Mouse (Mus musculus) heart, embryonic 11.5 days (tissue): ENCODE measurements around the gene Ghrh. TPM values are rescaled to one million over a fixed set of nuclear protein-coding genes. Genes with fewer than 3 reads are reported as not detected.

ENCODE experiments used
- ATAC-seq: fragments of 200-750 bp; cut with Nextera tagmentation; replicated peaks from 2 replicates; pipeline ENCODE4 v1.8.0; 2017; ENCODE audit warnings: moderate library complexity; ENCODE audit not compliant: insufficient number of reproducible peaks, low FRiP score, low TSS enrichment
- H3K27ac ChIP-seq: fragments of 300-500 bp; sonication (generic); 2 replicates; pipeline ENCODE4 v1.5.1; 2014; ENCODE audit warnings: mild to moderate bottlenecking, low read depth, low read length
- H3K27me3 ChIP-seq: fragments of 300-500 bp; sonication (generic); 2 replicates; pipeline ENCODE4 v1.6.1; 2014; ENCODE audit warnings: mild to moderate bottlenecking, low read length, mixed read lengths; ENCODE audit not compliant: control insufficient read depth, insufficient read depth
- H3K36me3 ChIP-seq: fragments of 300-500 bp; sonication (generic); 2 replicates; pipeline ENCODE4 v1.6.1; 2014; ENCODE audit warnings: mild to moderate bottlenecking, low read length, moderate library complexity, mixed read lengths; ENCODE audit not compliant: control insufficient read depth, insufficient read depth
- H3K4me1 ChIP-seq: fragments of 300-500 bp; sonication (generic); 2 replicates; pipeline ENCODE4 v1.6.1; 2014; ENCODE audit warnings: low read length; ENCODE audit not compliant: control insufficient read depth, insufficient read depth
- H3K4me2 ChIP-seq: fragments of 300-500 bp; sonication (generic); 2 replicates; pipeline ENCODE4 v1.6.1; 2014; ENCODE audit warnings: mild to moderate bottlenecking, moderate library complexity
- H3K4me3 ChIP-seq: fragments of 300-500 bp; sonication (generic); 2 replicates; pipeline ENCODE4 v1.5.1; 2014; ENCODE audit warnings: low read depth, low read length
- H3K9ac ChIP-seq: fragments of 300-500 bp; sonication (generic); 2 replicates; pipeline ENCODE4 v1.6.1; 2014; ENCODE audit warnings: mild to moderate bottlenecking, low read depth, low read length, moderate library complexity
- H3K9me3 ChIP-seq: fragments of 300-500 bp; sonication (generic); replicated peaks from 2 replicates; pipeline ENCODE4 v1.6.1; 2016; ENCODE audit warnings: low read length; ENCODE audit not compliant: control insufficient read depth
- WGBS: fragments of 180-500 bp; shearing (Covaris S2); extraction: QIAGEN DNeasy Blood & Tissue Kit; methylation state at CpG from one replicate; pipeline ENCODE4 v1.1.7; 2014; ENCODE audit not compliant: insufficient replicate concordance; 5-methylcytosine and 5-hydroxymethylcytosine counted together
- polyA plus RNA-seq: library from polyadenylated mRNA; unstranded; fragments of >200 nt; fragmentation: Nextera tagmentation; extraction: Ambion mirVana; gene quantifications from 2 replicates; pipeline ENCODE4 v1.2.1, GENCODE M21; 2014

Gene Ghrh
- polyA plus RNA-seq, 1 experiment from 2014 or later = not detected

DNA sequence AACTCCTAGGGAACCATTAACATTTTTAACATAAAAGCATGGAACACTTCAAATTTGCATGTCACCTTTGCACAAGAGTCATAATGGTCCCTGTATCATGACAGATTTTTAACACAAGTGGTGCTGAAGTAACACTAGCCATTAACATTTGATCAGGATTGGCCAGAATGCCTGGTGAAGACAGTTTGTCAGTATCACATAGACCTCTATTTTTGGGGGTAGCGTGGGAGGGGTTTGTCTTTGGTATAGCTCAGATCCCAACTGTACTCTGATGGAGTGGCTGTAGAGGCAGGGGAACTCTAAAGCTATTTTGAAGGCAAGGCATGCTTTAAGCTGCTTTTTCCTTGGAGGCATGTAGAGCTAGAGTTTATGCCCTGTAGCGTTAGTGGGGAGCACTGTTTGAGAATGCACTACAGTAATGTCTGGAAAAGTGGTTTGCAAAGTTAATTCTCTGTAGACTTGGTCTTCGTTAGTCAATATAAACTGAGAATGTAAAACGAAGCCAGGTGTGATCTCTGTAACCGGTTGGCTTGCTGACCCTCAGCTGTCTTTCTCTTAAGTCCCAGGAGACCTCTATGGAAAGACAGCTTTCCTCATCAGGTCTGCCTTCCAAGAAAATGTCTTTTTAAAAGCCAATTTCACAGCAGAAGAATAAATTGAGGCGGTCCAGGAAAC, 36.2 kb downstream of the Ghrh start:
- Histone ChIP-seq H3K4me1 (no peaks in the 10 kb centered on the region; the same call in 1 of the 2 replicates), H3K9ac (no peak overlapping the region), H3K27me3 (no peaks in the 10 kb centered on the region), H3K4me3 (no peak overlapping the region), H3K27ac (no peak overlapping the region), H3K36me3 (peaks cover 23% of the 10 kb centered on the region), H3K9me3 (no peaks in the 10 kb centered on the region), H3K4me2 (no peak overlapping the region)
- no peak for ATAC-seq
- 81% methylated on average over 6 of the region's 6 CpGs for WGBS

DNA sequence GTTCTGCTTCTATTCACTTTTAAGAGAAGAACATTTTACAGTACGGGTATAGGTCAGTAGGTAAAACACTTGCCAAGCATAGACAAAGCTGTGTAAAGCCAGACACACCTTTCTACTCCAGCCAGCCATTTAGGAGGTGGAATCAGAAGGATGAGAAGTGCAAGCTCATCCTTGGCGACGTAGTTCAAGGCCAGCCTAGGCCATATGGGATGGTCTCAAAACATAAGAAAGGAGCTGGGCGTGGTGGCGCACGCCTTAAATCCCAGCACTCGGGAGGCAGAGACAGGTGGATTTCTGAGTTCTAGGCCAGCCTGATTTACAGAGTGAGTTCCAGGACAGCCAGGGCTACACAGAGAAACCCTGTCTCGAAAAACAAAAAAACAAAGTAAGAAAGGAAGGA, 37.7 kb downstream of the Ghrh start:
- Histone ChIP-seq H3K27ac (no peak overlapping the region), H3K9me3 (no peaks in the 10 kb centered on the region), H3K4me1 (no peaks in the 10 kb centered on the region; the same call in 1 of the 2 replicates), H3K9ac (no peak overlapping the region), H3K27me3 (no peaks in the 10 kb centered on the region), H3K36me3 (peaks cover 14% of the 10 kb centered on the region), H3K4me3 (no peak overlapping the region), H3K4me2 (no peak overlapping the region)
- 91% methylated on average over 8 of the region's 8 CpGs for WGBS
- ATAC-seq = no peak

GRCm38 (mm10) chr2:157308273-157308917, 38.9 kb downstream of the Ghrh start:
- H3K27ac ChIP-seq = no peak overlapping the region
- H3K4me1 ChIP-seq = no peaks in the 10 kb centered on the region; the same call in 1 of the 2 replicates
- no peaks in the 10 kb centered on the region for H3K27me3 ChIP-seq
- peaks cover 15% of the 10 kb centered on the region for H3K36me3 ChIP-seq
- H3K9ac ChIP-seq = no peak overlapping the region
- H3K4me3 ChIP-seq = no peak overlapping the region
- no peaks in the 10 kb centered on the region for H3K9me3 ChIP-seq
- no peak overlapping the region for H3K4me2 ChIP-seq
- 89% methylated on average over 2 of the region's 2 CpGs for WGBS
- no peak for ATAC-seq

DNA sequence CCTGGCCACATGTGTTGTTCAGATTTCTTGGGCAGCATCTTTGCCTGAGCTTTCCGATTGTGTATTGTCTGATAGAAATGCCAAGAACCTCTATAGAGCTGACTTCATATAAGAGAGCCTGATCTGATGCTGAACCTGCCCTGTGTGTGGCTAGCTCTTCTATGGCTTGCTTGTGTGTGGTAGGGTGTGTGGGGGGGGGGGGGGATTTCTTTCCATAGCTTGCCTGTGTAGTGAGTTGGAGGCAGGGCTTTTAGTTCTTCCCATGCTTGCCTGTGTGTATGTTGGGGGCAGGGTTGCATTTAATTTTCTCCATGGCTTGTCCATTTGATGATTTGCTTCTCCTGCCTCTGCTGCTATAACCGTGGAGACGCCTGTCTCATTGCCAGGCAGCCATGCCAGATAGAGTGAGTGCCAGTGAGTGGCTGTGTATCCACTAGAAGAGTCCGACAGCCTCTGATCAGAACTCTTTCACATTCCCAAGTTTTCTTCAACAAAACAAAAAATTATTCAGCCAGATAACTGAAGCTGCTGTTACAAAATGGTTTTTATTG, 39.5 kb downstream of the Ghrh start:
- 83% methylated on average over 4 of the region's 4 CpGs for WGBS
- no peaks in the 10 kb centered on the region for H3K9me3 ChIP-seq
- H3K4me1 ChIP-seq = no peaks in the 10 kb centered on the region; the same call in 1 of the 2 replicates
- no peak overlapping the region for H3K4me2 ChIP-seq
- peaks cover 12% of the 10 kb centered on the region for H3K36me3 ChIP-seq
- no peak overlapping the region for H3K4me3 ChIP-seq
- ATAC-seq = no peak
- no peak overlapping the region for H3K9ac ChIP-seq
- H3K27ac ChIP-seq = no peak overlapping the region
- no peaks in the 10 kb centered on the region for H3K27me3 ChIP-seq

DNA sequence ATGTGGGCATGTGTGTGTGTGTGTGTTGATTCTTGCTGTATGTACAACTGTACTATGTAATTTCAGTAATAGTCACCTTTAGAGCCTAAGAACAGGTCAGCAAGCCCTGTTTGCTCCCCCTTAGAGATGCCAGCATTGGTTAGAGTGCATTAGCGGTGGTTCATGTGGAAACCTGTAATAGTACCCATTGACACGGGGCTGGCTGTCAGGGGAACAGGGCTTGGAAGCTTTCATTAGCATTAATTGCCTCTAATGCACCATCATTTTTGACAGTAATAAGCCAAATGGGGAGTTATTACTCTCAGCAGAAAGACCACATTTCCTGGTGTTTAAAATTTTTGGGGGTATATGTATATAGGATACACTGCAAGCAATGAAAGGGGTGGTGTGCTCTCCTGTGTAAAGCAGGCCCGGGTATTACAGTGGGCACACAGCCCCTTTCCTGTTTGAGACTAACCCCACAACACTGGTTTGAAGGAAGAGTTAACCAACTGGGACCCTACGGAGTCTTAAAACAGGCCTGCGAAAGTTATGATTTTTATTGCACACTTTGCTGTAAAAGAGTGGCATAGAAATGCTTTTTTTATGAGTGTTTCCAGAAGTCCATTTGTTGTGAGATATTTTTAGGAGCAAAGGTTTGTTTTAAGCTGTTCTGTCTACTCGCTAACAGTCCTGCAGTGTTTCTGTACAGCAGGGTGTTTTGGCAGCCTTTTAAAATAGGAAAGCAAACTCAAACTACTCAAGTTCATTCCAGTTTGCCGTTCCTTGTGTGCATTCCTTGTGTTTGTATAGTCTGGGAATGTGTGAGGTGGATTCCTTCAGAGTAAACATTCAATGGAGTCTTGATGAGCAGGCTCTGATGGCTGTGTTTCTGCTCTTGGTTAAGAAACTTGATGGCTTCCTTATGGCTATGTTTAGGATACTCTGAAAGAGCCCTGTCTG, 40.9 kb downstream of the Ghrh start:
- Histone ChIP-seq H3K4me1 (no peaks in the 10 kb centered on the region; the same call in 1 of the 2 replicates), H3K27ac (no peak overlapping the region), H3K4me3 (no peak overlapping the region), H3K9me3 (no peaks in the 10 kb centered on the region), H3K36me3 (peaks cover 11% of the 10 kb centered on the region), H3K27me3 (no peaks in the 10 kb centered on the region), H3K4me2 (no peak overlapping the region), H3K9ac (no peak overlapping the region)
- ATAC-seq = no peak
- 78% methylated on average over 7 of the region's 7 CpGs for WGBS

DNA sequence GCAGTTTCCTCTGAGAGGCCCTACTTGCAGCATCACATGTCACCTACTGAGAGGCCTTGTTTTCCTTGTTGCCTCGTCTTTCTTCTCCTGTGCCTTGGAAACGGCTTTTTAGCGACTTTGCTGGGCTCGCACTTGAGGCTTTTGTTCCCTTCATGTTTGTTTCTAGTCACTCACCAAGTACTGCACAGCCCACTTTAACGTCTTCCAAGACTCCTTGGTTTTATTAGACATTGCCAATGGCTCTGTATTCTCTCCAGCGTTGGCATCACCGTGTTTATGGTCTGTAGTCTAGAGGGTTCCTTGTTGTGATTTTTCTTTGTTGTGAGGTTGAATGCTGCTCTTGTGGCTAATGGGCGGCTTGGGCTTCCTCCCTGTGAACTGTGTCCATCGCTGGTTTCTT, 44.2 kb downstream of the Ghrh start:
- ATAC-seq = no peak
- no peak overlapping the region for H3K27ac ChIP-seq
- H3K4me1 ChIP-seq = no peaks in the 10 kb centered on the region; the same call in 1 of the 2 replicates
- H3K36me3 ChIP-seq = peaks cover 32% of the 10 kb centered on the region
- H3K9me3 ChIP-seq = no peaks in the 10 kb centered on the region
- H3K27me3 ChIP-seq = no peaks in the 10 kb centered on the region
- 81% methylated on average over 9 of the region's 9 CpGs for WGBS
- H3K4me3 ChIP-seq = no peak overlapping the region
- H3K9ac ChIP-seq = no peak overlapping the region
- no peak overlapping the region for H3K4me2 ChIP-seq

DNA sequence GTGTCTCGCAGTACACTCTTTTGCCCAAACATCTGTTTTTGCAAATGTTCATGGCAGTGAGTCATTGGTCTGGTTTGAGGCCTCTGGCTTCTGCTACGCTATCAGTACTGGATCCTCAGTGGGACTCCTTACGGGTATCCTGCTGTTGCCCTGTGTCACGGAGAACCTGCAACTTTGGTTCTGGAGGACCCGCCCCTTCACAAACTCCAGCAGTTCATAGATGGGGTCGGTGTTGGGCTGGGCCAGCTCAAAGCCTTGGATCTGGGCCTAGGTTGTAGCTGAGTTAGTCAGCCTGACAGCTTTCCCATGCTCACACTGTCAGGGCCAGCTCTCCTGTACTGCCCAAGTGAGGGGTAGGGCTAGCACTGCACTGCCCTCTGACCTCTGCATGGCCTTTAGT, 47.3 kb downstream of the Ghrh start:
- Histone ChIP-seq H3K36me3 (peaks cover 48% of the 10 kb centered on the region), H3K4me1 (no peaks in the 10 kb centered on the region), H3K4me2 (no peak overlapping the region), H3K9ac (no peak overlapping the region), H3K27me3 (no peaks in the 10 kb centered on the region), H3K9me3 (no peaks in the 10 kb centered on the region), H3K4me3 (no peak overlapping the region), H3K27ac (no peak overlapping the region)
- no peak for ATAC-seq
- WGBS = 94% methylated on average over 6 of the region's 6 CpGs

DNA sequence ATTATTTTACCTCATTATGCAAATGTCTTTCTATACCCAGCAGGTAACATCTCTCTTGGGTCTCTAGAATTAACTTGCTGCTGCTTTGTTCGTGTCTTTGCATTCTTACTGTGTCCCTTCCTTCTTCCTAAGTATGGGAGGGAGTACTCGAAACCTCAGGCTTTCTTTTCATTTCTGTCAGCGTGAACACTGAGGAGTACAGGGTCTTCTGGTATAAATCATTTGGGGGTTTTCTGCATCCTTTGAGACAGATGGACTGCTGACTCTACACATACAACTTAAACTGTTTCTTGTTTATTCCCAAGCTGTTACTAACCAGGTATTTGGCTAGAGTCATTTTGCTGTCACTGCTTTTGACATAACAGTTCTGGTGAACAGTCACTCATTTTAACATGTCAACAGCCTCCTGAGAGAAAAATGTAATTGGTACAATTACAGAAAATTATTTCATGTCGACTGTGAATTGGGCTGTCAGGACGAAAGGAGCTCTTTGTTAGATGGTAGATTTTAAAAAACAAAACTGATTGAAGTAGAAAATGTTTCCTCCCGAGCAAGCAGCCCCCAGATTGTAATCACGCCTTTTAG, 51.1 kb downstream of the Ghrh start:
- no peaks in the 10 kb centered on the region for H3K9me3 ChIP-seq
- no peak overlapping the region for H3K27ac ChIP-seq
- H3K9ac ChIP-seq = no peak overlapping the region
- H3K4me2 ChIP-seq = no peak overlapping the region
- peaks cover 51% of the 10 kb centered on the region for H3K36me3 ChIP-seq
- no peaks in the 10 kb centered on the region for H3K27me3 ChIP-seq
- no peak overlapping the region for H3K4me3 ChIP-seq
- no peak for ATAC-seq
- WGBS = 86% methylated on average over 7 of the region's 7 CpGs
- no peaks in the 10 kb centered on the region for H3K4me1 ChIP-seq
